Mouse (Mus musculus) neural tube, embryonic 11.5 days (tissue): ENCODE results near the gene Sptlc3. TPM values are rescaled to one million over a fixed set of nuclear protein-coding genes. Genes with fewer than 3 reads are reported as not detected.

Experiments used
- ATAC-seq: fragments of 200-750 bp; cut with Nextera tagmentation; 2 replicates; pipeline ENCODE4 v1.8.0; 2017; ENCODE audit warnings: moderate number of reproducible peaks, mild to moderate bottlenecking, moderate TSS enrichment, moderate library complexity; ENCODE audit not compliant: insufficient read depth, low FRiP score, low TSS enrichment
- DNase-seq: peaks from one replicate; pipeline ENCODE4 v3.0.0-alpha.2; 2015; ENCODE audit warnings: low spot score
- H3K27ac ChIP-seq: fragments of 300-500 bp; sonication (generic); 2 replicates; pipeline ENCODE4 v1.5.1; 2014; ENCODE audit warnings: low read depth, mild to moderate bottlenecking, low read length
- H3K27me3 ChIP-seq: fragments of 300-500 bp; sonication (generic); 2 replicates; pipeline ENCODE4 v1.6.1; 2014; ENCODE audit warnings: mild to moderate bottlenecking, low read length, mixed read lengths; ENCODE audit not compliant: control insufficient read depth, insufficient read depth
- H3K36me3 ChIP-seq: fragments of 300-500 bp; sonication (generic); 2 replicates; pipeline ENCODE4 v1.6.1; 2014; ENCODE audit warnings: mild to moderate bottlenecking, low read length, moderate library complexity, mixed read lengths; ENCODE audit not compliant: control insufficient read depth, insufficient read depth
- H3K4me1 ChIP-seq: fragments of 300-500 bp; sonication (generic); 2 replicates; pipeline ENCODE4 v1.6.1; 2014; ENCODE audit warnings: low read length, mixed read lengths; ENCODE audit not compliant: control insufficient read depth, insufficient read depth
- H3K4me2 ChIP-seq: fragments of 300-500 bp; sonication (generic); 2 replicates; pipeline ENCODE4 v1.6.1; 2014; ENCODE audit warnings: low read depth, mild to moderate bottlenecking, moderate library complexity
- H3K4me3 ChIP-seq: fragments of 300-500 bp; sonication (generic); 2 replicates; pipeline ENCODE4 v1.5.1; 2014; ENCODE audit warnings: low read depth, low read length
- H3K9ac ChIP-seq: fragments of 300-500 bp; sonication (generic); 2 replicates; pipeline ENCODE4 v1.6.1; 2014; ENCODE audit warnings: mild to moderate bottlenecking, low read length
- H3K9me3 ChIP-seq: fragments of 300-500 bp; sonication (generic); 2 replicates; pipeline ENCODE4 v1.6.1; 2016; ENCODE audit warnings: low read length; ENCODE audit not compliant: control insufficient read depth
- WGBS: fragments of 180-500 bp; shearing (Covaris S2); extraction: QIAGEN DNeasy Blood & Tissue Kit; methylation state at CpG from one replicate; pipeline ENCODE4 v1.1.7; 2014; 5-methylcytosine and 5-hydroxymethylcytosine counted together
- polyA plus RNA-seq: library from polyadenylated mRNA; unstranded; fragments of >200 nt; fragmentation: Nextera tagmentation; extraction: Ambion mirVana; gene quantifications from 2 replicates; pipeline ENCODE4 v1.2.1, GENCODE M21; 2014

The Sptlc3 gene
- 0.09 TPM in 1 of 2 replicates, not detected in the other for polyA plus RNA-seq

DNA sequence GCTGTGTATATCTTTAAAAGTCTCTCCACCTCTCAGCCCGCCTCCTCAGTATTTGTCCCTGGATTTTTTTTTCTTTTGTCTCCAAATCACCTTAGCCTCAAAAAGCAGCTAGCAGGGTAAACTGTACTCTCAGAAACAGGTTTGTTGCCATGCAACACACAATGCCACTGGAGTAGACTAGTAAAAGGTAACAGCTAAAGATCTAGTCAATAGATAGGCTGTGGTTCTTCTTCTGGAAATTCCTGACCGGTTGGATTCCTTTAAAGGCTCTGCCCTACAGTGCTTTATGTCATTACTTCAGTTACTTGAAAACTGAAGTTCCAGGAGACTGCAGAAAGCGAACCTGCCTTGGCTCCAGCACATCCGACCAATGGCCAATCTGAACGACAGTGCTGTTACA, at the start of gene Sptlc3:
Sptlc3 (plus strand) TSS at position 78 of the 400 bp plus-strand sequence.
- H3K9ac ChIP-seq, result no peak within 1 kb of the TSS
- ATAC-seq, result no peak
- no peak within 1 kb of the TSS for H3K27ac ChIP-seq
- H3K4me2 ChIP-seq, result no peak within 1 kb of the TSS
- H3K27me3 ChIP-seq, result no peaks in the 10 kb centered on the region
- H3K36me3 ChIP-seq, result no peaks in the 10 kb centered on the region
- H3K4me1 ChIP-seq, result no peaks in the 10 kb centered on the region
- DNase-seq, result no peak
- no peaks in the 10 kb centered on the region for H3K9me3 ChIP-seq
- WGBS, result 64% methylated on average over 5 of the region's 5 CpGs
- no peak within 1 kb of the TSS for H3K4me3 ChIP-seq

DNA sequence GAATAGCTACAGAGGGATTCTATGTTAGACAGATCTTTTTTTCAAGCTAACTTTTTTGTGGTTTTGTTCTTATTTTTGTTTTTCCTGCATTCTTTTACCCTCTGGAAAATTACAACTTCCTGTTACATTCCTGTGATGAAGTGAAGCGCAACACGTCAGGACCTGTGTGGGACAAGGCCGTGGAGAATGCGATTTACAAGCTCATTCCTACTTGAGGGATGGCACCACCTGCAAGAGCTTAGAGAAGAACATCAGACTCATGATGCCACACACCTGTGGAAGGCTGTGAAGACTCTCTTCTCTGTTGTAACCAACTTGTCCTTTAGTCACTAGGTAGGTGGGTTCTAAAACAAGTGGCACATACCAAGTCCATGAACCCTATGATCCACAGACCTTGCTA, 26.0 kb upstream of the Sptlc3 start:
- Histone ChIP-seq H3K9me3 (no peaks in the 10 kb centered on the region), H3K4me1 (no peaks in the 10 kb centered on the region), H3K4me2 (no peak overlapping the region), H3K9ac (no peak overlapping the region), H3K4me3 (no peak overlapping the region), H3K27ac (no peak overlapping the region), H3K36me3 (no peaks in the 10 kb centered on the region), H3K27me3 (no peaks in the 10 kb centered on the region)
- DNase-seq (no peak), ATAC-seq (peak; percentile 35; the same call in 1 of the 2 replicates)
- WGBS, result 71% methylated on average over 4 of the region's 4 CpGs

DNA sequence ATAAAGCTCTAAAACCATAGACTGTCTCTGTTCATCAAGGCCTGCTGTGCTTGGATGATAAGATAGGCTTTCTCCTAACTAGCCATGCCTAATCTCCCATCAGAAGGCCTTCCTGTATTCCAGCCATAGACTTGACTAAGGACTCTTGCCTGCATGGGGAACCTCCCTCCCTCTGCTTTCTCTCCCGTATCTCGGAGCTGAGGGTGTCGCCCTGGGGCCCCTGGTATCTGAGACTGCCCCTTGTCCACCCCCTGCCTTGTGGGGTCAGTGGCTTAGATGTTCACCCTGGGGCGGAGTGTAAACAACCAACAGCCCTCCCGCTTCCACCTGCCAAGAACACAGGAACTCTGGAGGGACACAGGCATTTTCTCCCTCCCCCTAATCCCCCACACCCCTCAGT, 5.0 kb upstream of the Sptlc3 start:
- Histone ChIP-seq H3K9me3 (no peaks in the 10 kb centered on the region), H3K9ac (no peak overlapping the region), H3K36me3 (no peaks in the 10 kb centered on the region), H3K27ac (no peak overlapping the region), H3K4me3 (no peak overlapping the region), H3K4me2 (no peak overlapping the region), H3K4me1 (no peaks in the 10 kb centered on the region), H3K27me3 (no peaks in the 10 kb centered on the region)
- ATAC-seq (no peak), DNase-seq (no peak)
- WGBS, result 56% methylated on average over 5 of the region's 5 CpGs

DNA sequence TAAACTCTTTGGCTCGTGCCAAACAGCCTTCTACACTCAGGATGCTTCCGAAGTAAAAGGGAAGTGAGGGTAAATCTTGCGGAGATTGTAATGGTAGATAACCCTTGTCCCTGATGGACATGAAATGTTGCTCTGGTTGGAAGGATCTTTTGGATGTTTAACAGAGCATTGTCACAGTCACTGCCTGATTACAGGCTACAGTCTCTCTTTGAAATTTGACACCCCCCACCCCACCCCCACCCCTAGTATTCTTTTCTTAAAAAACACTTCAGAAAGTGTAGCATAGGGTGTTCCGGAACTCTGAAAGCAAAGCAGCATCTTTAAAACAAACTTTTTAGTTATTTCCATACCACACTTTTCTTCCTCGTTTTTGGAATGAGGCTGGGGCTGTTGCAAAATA, 916 bp downstream of the Sptlc3 start:
- no peaks in the 10 kb centered on the region for H3K4me1 ChIP-seq
- no peak overlapping the region for H3K9ac ChIP-seq
- 28% methylated on average over 5 of the region's 5 CpGs for WGBS
- no peak overlapping the region for H3K4me3 ChIP-seq
- H3K27ac ChIP-seq, result no peak overlapping the region
- ATAC-seq (no peak), DNase-seq (no peak)
- no peaks in the 10 kb centered on the region for H3K36me3 ChIP-seq
- H3K4me2 ChIP-seq, result no peak overlapping the region
- no peaks in the 10 kb centered on the region for H3K9me3 ChIP-seq
- no peaks in the 10 kb centered on the region for H3K27me3 ChIP-seq

DNA sequence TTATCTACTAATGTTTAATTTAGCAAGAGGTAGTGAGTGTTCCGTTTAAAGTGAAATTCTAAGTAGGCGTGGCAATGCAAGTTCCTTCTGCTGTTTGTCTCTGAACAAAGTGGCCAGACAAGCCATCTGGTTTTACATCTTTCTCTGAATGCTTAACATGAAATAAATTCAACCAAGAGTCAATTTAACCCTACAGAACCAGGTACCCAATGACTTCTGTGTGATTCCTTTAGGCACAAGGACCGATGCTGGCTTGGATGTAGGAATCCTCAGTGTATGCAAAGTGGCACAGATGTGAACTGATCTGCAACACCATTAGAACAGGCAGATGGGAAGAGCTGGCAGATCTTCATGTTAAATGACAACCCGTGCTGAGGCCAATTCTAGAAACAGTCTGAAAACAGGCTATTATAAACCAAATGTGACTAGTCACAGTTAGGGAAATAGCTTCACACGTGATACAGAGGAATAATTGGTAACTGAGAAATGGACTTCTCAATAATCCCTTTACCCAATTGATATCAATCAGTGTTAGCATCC, 68.3 kb downstream of the Sptlc3 start:
- no peak overlapping the region for H3K4me3 ChIP-seq
- H3K27me3 ChIP-seq, result no peaks in the 10 kb centered on the region
- no peaks in the 10 kb centered on the region for H3K4me1 ChIP-seq
- H3K4me2 ChIP-seq, result no peak overlapping the region
- 86% methylated on average over 5 of the region's 5 CpGs for WGBS
- no peaks in the 10 kb centered on the region for H3K36me3 ChIP-seq
- H3K9ac ChIP-seq, result no peak overlapping the region
- no peak for DNase-seq
- no peak overlapping the region for H3K27ac ChIP-seq
- H3K9me3 ChIP-seq, result no peaks in the 10 kb centered on the region
- ATAC-seq, result no peak

DNA sequence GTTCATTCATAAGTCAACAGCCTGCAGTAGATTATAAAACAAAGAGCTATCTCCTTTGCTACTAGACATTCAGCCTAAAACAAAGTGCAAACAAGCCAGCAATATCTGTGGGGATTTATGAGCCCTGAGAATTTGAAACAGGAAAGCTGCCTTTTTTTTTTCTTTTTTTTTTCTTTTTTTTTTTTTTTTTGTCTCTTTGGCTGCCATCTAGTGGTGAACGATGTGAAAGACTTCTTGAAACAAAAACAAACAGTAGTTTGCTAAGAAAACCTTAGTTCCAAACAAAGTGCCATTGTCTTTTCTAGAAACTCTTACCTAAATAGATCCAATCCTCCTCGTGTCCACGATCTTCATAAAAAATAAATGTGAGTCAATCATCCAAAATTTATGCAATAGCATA, 85.6 kb downstream of the Sptlc3 start:
- no peaks in the 10 kb centered on the region for H3K9me3 ChIP-seq
- no peaks in the 10 kb centered on the region for H3K27me3 ChIP-seq
- ATAC-seq, result no peak
- no peak for DNase-seq
- no peaks in the 10 kb centered on the region for H3K4me1 ChIP-seq
- no peak overlapping the region for H3K4me3 ChIP-seq
- H3K27ac ChIP-seq, result no peak overlapping the region
- no peak overlapping the region for H3K9ac ChIP-seq
- H3K4me2 ChIP-seq, result no peak overlapping the region
- WGBS, result 13% methylated on average over 3 of the region's 3 CpGs
- H3K36me3 ChIP-seq, result no peaks in the 10 kb centered on the region

DNA sequence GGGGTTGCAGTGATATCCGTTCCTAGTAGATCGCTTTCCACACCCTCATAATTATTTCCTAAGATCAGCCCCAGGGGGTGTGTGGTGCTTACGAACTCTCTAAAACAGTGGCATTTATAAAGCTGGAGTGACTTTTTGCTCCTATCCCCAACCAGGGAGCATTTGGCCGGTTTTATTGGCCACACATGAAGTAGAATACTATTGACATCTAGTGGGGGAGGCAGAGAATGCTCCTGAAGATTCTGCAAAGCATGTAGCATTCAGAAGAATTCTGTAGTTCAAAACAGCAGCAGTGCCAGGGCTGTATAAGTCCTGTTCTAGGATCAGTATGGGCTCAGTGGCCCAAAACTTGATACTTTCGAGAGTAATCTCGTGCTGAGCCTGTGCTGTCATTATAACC, 89.1 kb downstream of the Sptlc3 start:
- Histone ChIP-seq H3K9me3 (no peaks in the 10 kb centered on the region), H3K36me3 (no peaks in the 10 kb centered on the region), H3K27ac (no peak overlapping the region), H3K4me1 (no peaks in the 10 kb centered on the region), H3K4me3 (no peak overlapping the region), H3K4me2 (no peak overlapping the region), H3K27me3 (no peaks in the 10 kb centered on the region), H3K9ac (no peak overlapping the region)
- DNase-seq (no peak), ATAC-seq (no peak)
- WGBS, result 76% methylated on average over 6 of the region's 6 CpGs

DNA sequence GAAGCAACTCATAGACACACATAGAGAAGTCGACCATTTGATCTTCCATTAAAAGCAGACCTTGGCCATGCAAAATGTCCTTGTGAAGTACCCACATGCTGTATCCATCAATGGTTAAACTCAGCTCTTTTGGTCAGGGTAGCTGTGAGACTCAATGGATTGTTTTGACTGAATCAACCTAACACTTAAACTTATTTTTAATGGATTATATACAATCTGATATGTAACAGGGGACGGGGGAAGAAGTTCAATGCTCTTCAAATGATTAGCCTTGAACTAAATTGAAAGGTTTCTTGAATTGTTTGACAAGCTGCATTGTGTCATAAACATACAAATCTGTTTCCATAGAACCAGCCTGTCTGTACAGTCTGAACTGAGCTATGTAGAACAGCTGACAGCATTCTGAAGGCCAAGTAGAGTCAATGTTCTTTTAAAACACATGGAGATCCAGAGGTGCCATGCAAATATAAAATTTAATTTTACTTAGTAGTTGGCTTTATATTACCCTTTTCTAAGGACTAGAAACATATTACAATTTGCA, 94.0 kb downstream of the Sptlc3 start:
- no peak overlapping the region for H3K27ac ChIP-seq
- no peaks in the 10 kb centered on the region for H3K9me3 ChIP-seq
- ATAC-seq, result no peak
- no peak overlapping the region for H3K9ac ChIP-seq
- H3K4me1 ChIP-seq, result no peaks in the 10 kb centered on the region
- no peak overlapping the region for H3K4me2 ChIP-seq
- no peak overlapping the region for H3K4me3 ChIP-seq
- DNase-seq, result no peak
- 85% methylated on average over 2 of the region's 2 CpGs for WGBS
- H3K27me3 ChIP-seq, result no peaks in the 10 kb centered on the region
- no peaks in the 10 kb centered on the region for H3K36me3 ChIP-seq

DNA sequence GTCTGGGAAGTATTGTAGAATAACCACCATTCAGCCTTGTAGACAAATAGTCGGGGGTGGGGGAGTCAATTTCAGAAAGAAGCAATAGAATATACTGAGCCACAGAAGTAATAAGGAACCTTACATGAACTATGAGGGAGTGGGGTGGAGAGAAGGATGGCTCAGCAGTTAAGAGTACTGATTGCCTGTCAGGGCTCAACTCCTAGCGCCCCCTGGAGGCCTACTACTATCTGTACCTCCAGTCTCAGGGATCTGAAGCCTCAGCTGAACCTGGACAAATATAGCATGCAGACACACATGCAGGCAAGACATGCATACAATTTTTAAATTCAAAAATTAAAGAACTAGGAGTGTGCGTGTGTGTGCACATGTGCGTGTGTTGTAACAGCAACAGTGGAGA, 96.2 kb downstream of the Sptlc3 start:
- H3K27ac ChIP-seq, result no peak overlapping the region
- H3K36me3 ChIP-seq, result no peaks in the 10 kb centered on the region
- 39% methylated on average over 4 of the region's 4 CpGs for whole genome bisulfite sequencing
- H3K27me3 ChIP-seq, result no peaks in the 10 kb centered on the region
- peak; percentile 16; the same call in 1 of the 2 replicates for ATAC-seq
- no peaks in the 10 kb centered on the region for H3K4me1 ChIP-seq
- no peak overlapping the region for H3K4me2 ChIP-seq
- no peak overlapping the region for H3K4me3 ChIP-seq
- peak; percentile 56 for DNase-seq
- no peak overlapping the region for H3K9ac ChIP-seq
- H3K9me3 ChIP-seq, result no peaks in the 10 kb centered on the region
